Mouse (Mus musculus): Measurements from ENCODE around the gene Plin3.

- TF ChIP-seq CTCF (IDR thresholded peaks at IDR 0.05; ENCODE audit: low read depth) = no peak
- TF ChIP-seq EP300 (IDR thresholded peaks at IDR 0.05; ENCODE audit: low read depth) = no peak
Measured at GRCm38 (mm10) chr17:56291826-56292475, 722 bp downstream of the Plin3 start.
